Mouse (Mus musculus) urinary bladder, postnatal 36 days (tissue): ENCODE measurements around the gene Fbxl19.

Experiments used
- DNase-seq, 2 experiments: peaks; one replicate each; pipeline ENCODE4 v3.0.0; 2022; ENCODE audit warnings: low spot score in 2 of 2, mixed read lengths in 1 of 2

The Fbxl19 gene

DNA sequence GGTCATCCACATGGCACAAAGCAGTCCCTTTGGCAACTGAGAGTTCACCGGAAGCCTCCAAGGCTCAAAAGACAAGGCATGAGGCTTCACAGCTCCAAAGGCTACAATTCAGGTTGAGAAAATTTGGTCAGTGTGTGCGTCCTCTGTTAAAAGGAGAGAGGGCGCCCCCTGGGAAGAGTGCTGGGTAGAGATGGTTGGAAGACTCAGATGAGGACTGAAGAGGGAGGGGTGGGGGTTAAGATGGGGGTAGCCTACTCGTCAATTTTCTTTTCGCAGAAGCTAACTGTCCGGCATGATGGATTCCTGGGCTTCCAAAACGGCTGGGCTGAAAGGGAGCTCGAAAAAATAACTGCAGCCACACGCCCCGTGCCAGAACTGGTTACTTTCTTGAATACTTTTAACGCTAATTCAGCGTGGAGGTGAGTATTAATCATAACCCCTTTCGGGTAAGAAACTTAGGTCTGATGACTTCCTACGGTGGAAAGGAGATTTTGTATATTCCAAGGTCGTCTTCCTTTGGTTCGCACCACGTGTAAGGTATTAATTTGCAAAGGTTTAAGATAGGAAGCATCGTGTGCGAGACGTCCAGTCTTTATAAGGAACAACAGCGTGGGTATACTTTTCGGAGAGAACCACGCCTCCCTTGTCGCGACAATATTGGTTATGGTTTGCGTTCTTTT, at the start of gene Fbxl19:
Gene Fbxl19, plus strand, starts transcription at position 178 of the 680 bp plus-strand sequence.
- peak; percentile 61 to 70 for DNase-seq

DNA sequence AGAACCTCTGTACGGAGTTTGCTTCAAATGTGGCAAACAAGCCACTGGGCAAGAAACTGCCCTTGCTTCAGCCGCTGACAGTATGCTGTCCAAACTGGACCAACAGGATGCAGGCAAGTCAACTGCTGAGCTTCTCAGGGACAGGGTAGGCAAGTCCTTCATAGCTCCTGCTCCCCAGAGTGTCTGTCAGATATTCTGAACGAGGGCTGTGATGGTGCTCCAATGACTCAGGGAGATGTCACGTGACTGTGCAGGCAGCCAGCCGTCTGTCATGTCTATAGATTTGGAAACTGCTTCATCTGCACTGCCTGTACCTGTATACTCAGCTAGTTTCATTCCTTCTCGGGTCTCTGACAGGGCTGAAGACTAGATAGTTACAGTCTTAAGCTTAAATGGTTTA, 45.4 kb upstream of the Fbxl19 start:
- DNase-seq, result no peak

DNA sequence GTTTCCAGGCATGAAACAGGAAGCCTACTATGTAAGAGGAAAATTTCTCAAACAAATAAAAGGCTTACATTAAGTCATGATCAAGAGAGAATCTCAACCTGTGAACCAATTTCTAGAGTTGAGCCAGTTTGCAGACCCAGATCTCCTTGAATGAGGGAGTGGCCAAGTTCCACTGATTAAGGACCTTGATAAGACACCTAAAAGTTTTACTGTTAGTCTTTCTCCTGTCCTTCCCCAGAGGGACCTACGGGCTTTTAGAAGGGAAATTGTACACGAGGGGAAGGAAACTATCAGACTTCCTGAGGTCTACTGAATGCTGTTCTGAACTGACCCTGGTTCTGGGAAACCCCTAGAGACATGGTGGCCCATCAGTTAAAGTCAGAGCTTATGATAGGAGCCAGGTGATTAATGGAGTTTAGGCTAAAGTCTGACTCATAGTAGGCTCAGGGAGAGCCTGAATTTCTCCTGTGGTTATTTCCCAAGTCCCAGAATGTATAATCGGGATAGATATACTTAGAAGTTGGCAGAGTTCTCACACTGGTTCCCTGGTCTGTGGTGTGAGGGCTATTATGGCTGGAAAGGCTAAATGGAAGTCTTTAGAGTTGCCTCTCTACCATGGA, 43.5 kb upstream of the Fbxl19 start:
- no peak for DNase-seq

DNA sequence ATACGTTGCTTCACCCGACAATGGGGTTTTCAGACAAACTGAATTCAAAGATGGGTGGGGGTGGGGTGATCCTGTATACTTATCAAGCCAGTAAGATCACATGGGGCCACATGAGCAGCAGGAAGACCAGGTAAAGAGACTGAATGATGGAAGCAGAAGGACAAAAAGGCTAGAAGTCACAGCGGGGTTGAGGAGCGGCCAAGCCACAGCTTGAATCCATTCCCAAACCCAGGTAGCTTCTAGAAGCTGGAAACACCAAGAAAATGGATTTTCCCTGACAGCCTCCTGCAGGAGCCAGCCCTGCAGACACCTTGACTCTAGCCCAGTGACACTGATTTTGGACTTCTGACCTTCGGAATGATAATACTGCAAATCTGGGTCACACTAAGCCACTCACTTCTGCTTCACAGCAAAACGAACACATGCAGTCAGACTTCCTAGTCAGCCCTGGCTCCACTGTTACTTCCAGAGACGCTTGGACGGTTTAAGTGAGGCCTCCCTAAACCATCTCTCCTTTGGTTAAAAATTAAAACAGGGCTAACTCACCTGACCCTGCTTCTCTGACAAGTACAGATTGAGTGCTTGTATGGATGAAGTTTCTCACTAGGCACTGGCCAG, 40.7 kb upstream of the Fbxl19 start:
- no peak for DNase-seq

DNA sequence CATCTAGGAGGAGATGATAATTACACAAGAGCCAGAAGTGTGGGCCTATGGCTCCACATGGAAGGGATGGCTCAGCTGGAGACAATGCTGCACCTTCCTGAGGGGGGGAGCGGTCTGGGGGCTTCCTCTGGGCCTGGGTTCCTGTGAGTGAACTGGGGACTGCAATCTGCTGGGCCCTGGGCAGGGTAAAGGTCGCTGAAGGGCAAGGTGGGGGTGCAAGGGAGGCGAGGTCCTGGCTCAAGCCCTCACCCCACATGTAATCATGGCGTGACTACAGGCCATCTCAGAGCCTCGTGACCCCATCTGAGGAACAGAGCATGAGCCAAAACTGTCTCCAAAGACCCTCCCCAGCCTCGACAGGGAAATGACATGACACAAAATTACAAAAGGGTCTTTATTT, 39.7 kb upstream of the Fbxl19 start:
- DNase-seq, result no peak

DNA sequence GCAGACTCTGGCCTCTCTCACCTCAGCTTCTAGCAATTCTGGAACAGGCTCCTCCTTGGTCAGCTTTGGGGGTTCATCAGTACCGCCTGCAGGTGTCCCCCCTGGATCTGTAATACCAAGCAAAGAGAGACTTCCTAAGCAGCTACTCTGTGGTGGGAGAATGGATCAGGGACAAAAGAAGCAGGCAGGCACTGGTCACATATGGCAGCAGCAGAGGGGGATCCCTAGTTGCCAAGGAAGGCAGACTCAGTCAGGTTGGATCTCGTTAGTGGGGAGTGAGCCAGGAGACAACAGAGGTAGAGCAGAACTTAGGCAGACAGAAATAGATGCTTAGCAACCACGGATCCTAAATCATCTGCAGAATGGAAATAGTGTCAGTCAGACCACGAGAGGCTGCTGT, 38.6 kb upstream of the Fbxl19 start:
- DNase-seq, result no peak

DNA sequence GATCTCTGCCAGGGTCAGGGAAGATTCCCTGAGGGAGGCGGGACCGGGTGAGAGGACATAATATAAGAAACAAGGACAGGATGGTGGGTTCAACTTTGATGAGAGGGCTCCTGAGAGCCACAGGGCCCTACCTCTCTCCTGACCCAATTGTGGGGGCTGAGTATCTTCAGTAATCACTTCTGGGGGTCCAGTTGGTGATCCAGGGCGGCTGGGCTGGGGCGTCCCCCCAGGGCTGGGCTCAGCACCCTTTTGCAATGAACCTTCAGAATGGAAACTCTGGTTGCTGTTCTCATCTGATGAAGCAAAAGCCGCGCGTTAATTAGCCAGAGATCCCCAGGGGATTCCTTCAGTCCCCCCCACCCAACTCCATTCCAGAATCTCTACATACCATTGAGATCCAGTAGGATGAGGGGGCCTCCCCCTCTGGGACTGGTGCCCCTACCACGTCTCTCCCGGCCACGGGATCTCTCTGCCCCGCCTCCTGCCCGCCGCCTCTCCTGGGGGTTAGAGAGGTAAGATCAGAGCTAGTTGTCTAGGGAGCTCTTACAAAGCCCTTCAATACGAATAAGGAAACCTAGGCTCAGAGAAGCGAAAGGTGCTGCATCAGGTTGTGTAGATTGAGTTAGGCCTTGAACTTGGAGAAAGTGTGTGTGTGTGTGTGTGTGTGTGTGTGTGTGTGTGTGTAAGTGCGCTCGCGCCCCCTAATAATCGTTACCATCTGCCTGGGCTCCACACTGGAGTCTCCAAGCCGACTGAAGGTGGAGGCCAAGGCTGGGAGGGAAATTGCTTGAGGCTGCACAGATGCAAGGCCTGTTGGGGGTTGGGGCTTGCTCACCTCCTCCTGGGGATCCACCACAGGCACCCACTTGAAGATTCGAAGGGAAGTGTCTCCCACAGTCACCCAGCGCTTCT, 37.0 kb upstream of the Fbxl19 start:
- DNase-seq, result no peak

DNA sequence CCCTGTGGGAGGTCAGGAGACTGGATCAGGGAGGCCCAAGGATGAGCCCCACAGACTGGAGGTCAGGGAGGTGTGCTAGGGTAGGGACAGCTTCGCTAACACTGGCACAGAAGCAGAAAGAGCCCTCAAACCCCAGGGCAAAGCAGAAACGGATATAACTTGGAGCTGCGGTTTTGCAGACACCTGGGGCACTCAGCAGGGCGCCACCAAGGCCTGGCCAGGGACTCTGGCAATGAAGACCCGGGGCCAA, 36.5 kb upstream of the Fbxl19 start:
- DNase-seq, result no peak

DNA sequence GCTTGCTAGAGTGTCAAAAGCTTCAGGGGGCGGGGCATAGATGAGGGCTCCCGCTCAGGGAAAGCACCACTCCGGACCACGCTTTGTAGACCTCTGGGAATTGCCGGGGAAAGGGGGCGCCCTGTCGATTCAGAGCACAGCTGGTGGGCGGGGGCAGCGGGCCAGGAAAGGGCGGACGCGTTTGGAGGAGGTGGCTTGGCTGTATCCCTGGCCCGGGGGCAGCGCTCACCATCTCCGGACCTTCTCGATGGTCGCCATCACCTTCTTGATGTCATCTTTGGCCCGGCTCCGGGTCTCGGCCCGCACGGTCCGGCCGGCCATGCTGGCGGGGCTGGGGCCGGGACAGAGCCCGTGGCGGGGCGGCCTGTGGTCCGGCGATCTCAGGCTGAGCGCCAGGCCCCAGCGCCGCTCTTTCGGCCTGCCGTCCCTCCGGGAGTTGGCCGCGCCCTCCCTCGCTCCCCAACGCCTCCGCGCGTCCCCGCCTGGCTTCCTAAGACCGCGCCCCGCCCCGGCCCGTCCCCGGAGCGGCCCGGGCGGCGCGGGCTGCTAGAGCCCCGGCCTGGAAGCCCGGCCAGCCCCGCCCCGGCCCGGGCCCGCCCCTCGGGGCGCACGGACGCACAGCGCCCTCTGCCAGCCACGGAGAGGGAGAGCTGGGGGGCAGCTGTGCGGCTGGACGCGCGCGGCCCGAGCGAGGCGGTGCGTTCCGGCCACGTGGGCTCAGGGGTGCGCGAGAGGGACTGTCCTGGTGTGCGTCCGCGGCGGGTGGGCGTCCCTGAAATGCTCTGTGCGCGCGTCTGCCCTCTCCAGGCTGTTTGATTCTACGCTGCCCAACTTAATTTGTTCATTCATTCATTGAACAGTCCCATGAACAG, 35.9 kb upstream of the Fbxl19 start, which contains the start of gene Bcl7c:
Gene Bcl7c, minus strand, starts transcription at position 727 of the 872 bp plus-strand sequence.
- DNase-seq, result peak; percentile 88

DNA sequence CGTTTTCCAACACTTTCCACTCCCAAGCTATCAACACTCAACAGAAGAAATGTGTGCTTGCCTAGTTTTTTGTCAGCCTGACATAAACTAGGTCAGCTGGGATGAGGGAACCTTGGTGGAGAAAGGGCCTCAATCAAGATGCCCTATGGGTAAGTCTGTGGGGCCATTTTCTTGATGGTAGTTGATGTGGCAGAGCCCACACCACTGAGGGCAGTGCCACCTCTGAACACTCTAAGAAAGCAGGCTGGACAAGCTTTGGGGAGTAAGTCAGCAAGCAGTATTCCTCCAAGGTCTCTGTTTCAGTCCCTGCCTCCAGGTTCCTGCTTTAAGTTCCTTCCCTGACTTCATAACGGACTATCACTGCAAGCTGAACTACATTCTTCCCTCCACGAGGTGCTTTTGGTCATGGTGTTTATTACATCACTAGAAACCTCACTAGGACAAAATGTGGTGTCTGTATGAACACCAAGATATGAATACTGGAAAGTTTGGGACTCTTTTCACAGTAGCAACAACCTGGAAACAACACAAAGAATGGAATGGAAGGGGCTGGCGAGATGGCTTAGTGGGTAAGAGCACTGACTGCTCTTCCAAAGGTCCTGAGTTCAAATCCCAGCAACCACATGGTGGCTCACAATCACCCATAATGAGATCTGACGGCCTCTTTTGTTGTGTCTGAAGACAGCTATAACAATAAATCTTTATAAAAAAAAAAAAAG, 34.9 kb upstream of the Fbxl19 start:
- DNase-seq, result no peak

DNA sequence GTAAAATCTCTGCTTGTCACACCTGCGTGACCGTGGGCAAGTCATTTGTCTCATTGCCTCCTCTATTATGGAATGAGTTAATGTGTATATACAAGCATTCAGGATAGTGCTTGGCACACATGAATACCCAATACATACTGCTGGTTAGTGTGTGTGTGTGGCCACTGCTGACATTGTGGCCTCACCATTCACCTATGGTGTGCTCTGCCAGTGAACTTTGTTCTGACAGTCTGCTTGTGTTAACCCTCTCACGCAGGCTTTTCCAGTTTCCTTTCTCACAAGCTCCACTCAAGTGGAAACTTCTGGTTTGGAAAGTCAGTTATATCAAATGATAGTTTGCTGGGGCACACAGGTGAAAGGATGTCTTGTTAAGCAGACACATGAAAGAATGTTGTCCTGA, 33.3 kb upstream of the Fbxl19 start:
- no peak for DNase-seq

DNA sequence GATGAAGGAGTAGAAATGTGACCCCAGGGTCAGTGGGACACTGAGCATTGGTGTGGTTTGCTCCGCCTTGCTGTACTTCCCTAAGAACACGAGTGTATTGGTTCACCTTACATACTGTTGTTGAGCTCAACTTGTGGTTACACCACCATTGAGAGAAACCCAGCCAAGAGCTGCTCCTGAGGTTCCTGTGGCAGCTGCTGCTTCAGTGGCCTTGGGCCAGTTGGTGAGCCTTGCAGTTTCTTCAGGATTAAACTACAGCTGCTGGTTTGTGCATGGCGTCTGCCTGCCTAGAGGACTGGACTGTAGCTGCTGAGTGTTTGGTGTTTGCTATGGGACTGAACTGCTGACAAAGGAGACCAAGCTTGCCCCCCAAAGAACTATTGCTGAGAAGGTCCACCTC, 32.9 kb upstream of the Fbxl19 start:
- DNase-seq, result no peak

DNA sequence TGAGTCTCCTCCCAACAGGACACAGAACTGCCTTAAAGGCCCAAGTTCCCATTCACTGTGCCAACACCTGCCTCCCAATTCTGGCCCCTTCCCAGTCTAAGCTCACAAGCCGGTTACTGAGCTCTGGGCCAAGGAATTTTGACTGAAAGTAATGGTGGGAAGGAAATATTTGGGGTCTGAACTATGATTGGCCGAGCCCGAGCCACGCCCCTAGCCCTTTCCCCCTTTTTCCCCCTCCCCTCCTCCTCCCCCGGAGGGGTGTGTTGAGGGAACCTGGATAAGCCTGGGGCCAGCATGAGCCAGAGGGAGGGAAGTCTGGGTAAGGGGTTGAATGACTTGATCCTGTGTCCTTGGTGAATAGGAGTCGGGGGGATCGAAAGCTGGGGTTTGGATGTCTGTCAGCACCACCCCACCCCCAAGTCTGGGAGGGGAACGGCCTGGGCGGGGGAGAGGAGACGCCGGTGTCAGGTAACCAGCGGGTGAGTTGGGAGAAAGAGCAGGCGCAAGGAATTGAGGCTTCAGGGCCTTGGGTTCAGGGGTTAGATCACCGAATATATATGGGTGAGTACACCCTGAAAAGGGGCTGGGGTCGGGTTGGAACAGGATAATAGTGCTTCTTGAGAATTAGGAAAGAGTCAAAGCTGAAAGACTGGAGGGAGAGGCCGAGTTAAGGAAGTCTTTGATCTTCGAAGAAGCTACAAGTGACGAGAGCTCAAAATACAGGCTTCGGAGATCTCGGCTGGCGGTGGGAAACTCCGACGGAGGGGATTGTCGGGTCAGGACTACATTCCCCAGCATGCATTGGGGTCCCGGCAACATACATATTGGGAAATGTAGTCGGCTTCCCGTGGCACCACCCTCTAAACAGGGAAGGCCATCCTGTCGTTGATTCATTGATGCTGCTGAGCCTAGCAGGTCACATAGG, 31.6 kb upstream of the Fbxl19 start, which contains the start of gene Ctf1:
Gene Ctf1, plus strand, starts transcription at position 276 of the 925 bp plus-strand sequence.
- DNase-seq, result peak; percentile 76 to 81

DNA sequence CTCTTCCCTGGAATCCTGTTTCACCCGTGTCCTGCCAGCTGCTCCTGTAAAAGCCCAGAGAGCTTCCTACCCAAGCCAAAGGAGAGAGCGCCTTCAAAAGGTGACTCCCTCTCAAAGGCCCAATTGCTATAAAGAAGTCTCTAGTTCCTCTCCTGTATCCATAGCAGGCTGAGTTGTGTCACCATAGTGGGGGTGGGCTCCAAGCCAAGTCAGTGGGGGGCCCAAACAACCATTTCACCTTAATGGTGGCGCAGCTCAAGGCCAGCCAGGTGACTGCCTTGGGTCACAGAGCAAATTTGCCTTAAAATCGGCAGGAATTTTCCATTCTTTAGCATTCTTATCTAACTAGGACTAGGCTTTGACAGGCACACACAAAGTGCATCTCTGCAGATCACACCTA, 29.5 kb upstream of the Fbxl19 start:
- no peak for DNase-seq

DNA sequence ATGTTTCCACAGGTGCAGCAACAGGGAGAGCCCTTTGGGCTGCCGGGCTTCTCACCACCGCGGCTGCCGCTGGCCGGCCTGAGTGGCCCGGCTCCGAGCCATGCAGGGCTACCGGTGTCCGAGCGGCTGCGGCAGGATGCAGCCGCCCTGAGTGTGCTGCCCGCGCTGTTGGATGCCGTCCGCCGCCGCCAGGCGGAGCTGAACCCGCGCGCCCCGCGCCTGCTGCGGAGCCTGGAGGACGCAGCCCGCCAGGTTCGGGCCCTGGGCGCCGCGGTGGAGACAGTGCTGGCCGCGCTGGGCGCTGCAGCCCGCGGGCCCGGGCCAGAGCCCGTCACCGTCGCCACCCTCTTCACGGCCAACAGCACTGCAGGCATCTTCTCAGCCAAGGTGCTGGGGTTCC, 27.4 kb upstream of the Fbxl19 start:
- DNase-seq, result peak; percentile 61 to 72

DNA sequence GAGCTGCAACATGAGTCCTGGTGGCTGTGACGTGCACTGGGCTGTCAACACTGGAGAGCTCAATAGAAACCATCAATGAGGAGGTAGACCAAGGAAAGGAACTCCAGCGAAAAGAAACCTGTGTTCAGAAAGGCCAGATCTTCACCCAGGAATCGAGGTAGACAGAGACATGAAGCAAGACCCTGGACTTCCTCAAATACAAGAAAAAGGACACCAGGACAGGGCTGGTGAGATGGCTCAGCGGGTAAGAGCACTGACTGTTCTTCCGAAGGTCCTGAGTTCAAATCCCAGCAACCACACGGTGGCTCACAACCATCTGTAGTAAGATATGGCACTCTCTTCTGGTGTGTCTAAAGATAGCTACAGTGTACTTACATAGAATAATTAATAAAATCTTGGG, 26.0 kb upstream of the Fbxl19 start:
- no peak for DNase-seq

DNA sequence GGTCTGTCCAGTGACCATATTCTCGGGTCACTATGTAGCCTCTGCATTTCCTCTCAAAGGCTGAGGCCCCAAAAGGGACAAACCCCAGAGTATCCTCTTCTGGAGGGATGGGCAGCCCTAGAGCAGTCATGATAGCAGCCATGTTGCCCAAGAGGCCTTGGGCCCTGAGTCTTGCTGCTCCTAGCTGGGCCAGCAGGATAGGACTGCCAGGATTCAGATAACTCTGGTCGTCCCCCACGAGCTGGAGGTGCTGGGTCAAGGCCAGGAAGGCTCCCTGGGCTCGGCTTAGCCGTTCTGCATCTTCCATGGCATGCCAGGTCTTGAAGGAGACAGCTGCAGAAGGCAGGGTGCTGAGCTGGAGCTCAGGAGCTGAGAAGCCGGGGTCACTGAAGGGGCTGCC, 25.1 kb upstream of the Fbxl19 start:
- no peak for DNase-seq

DNA sequence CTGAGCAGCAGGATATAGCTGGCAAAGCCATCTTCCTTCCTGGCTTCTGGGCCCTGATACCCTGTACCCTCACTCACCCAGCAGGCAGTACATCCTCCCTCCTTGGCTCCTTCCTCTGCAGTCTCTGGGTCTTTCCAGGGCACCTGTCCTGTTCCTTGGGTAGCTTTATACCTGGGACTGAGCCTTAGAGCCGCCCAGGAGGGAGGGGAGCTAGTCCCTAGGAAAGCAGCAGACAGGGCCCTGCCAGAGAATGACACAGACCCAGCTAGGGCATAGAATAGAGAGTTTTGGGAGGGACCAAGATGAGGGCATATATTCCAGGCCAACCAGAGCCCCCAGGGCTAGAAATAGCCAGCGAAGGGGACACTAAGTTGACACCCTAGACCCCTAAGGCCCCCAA, 18.9 kb upstream of the Fbxl19 start:
- no peak for DNase-seq

DNA sequence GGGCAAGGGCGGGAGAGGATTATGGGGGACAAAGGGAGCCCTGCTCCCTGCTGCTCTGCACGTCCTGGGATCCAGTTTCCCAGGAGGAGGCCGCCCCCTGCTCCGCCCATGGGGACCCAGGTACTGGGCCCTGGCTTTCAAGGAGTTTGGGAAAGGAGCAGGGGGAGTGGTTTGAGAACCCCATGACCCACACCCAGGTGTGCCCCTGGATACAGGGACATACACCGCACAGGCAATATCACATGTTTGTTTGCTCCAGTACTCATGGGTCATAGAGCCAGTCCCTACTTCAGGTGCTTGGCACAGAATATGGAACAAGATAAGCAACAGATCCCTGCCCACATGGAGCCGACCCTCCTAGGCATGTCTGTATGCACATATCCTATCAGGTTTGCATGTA, 18.4 kb upstream of the Fbxl19 start:
- DNase-seq, result no peak

DNA sequence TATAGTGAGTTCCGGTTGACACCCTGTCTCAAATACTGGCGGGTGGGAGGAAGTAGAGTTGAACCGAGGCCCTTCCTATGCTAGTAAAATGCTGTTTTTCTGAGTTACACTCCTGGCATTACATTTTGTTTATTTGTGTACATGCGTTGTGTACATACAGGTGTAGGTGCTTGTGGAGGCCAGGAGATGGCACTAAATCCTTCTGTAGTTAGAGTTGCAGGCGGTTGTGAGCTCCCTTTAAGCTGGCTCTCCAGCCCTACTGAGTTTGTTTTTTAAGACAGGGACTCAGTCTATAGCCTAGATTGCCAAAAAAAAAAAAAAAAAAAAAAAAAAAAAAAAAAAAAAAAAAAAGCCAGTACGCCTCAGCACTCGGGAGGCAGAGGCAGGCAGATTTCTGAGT, 16.4 kb upstream of the Fbxl19 start:
- DNase-seq, result no peak
